Mouse (Mus musculus) ES-Bruce4 (cell line): ENCODE results near the gene Lsg1.

ENCODE experiments used
- CTCF ChIP-seq: IDR thresholded peaks from one replicate; pipeline ENCODE4 v1.8.1; 2011; ENCODE audit warnings: low read depth, low read length
- POLR2A ChIP-seq: IDR thresholded peaks from one replicate; pipeline ENCODE4 v1.8.1; 2011; ENCODE audit warnings: low read length; ENCODE audit not compliant: insufficient read depth

- TF ChIP-seq CTCF (no peak), POLR2A (no peak)
Measured at GRCm38 (mm10) chr16:30595356-30595755, 8.0 kb upstream of the Lsg1 start.
